Mouse (Mus musculus): Measurements from ENCODE around the gene Naip6. TPM values are rescaled to one million over a fixed set of nuclear protein-coding genes. Genes with fewer than 3 reads are reported as not detected.

The Naip6 gene
- total RNA-seq, 2 experiments from 2014 or later, result 0.24 to 0.26 TPM

Other genes starting within 250 kb of the Naip6 start
- 10 to 100 TPM; 35.1 to 40.3 TPM for gene Bdp1, start 213.6 kb downstream of the Naip6 start, total RNA-seq (2021)
- gene Serf1, start 209.7 kb downstream of the Naip6 start, total RNA-seq (2021), result 10 to 100 TPM; 51.3 to 52.2 TPM
- 10 to 100 TPM; 33.2 to 38.9 TPM for gene Smn1, start 192.8 kb downstream of the Naip6 start, total RNA-seq (2021)
- gene Naip2, start 115.6 kb downstream of the Naip6 start, total RNA-seq (2021), result under 1 TPM; 0.21 to 0.47 TPM
- gene Naip5, start 71.4 kb downstream of the Naip6 start, total RNA-seq (2021), result under 1 TPM; 0.22 to 0.32 TPM
- gene Naip1, start 135.2 kb upstream of the Naip6 start, total RNA-seq (2021), result under 1 TPM; 0.18 to 0.41 TPM
- gene Gtf2h2, start 174.9 kb upstream of the Naip6 start, total RNA-seq (2021), result 10 to 100 TPM; 42.8 to 44.2 TPM
- gene Ocln, start 235.0 kb upstream of the Naip6 start, total RNA-seq (2021), result 1 to 10 TPM; 9.5 to 9.6 TPM

All from left cerebral cortex, postnatal 10 days (tissue).